Mouse (Mus musculus) intestine, embryonic 14.5 days (tissue): ENCODE results near the gene Nsd1. TPM values are rescaled to one million over a fixed set of nuclear protein-coding genes. Genes with fewer than 3 reads are reported as not detected.

Source experiments
- ATAC-seq: fragments of 200-750 bp; cut with Nextera tagmentation; replicated peaks from 2 replicates; pipeline ENCODE4 v1.8.0; 2017; ENCODE audit warnings: low read depth, moderate number of reproducible peaks, moderate TSS enrichment, moderate library complexity; ENCODE audit not compliant: low FRiP score, low TSS enrichment
- DNase-seq: peaks from one replicate; pipeline ENCODE4 v3.0.0-alpha.2; 2018; ENCODE audit warnings: low spot score
- H3K27ac ChIP-seq: fragments of 300-500 bp; sonication (generic); 2 replicates; pipeline ENCODE4 v1.5.1; 2014; ENCODE audit warnings: low read depth, mild to moderate bottlenecking, control low read depth
- H3K27me3 ChIP-seq: fragments of 300-500 bp; sonication (generic); replicated peaks from 2 replicates; pipeline ENCODE4 v1.6.1; 2014; ENCODE audit warnings: low read length, control low read depth; ENCODE audit not compliant: control insufficient read depth, insufficient read depth
- H3K36me3 ChIP-seq: fragments of 300-500 bp; sonication (generic); 2 replicates; pipeline ENCODE4 v1.6.1; 2014; ENCODE audit warnings: low read length, control low read depth; ENCODE audit not compliant: control insufficient read depth, insufficient read depth
- H3K4me1 ChIP-seq: fragments of 300-500 bp; sonication (generic); replicated peaks from 2 replicates; pipeline ENCODE4 v1.6.1; 2014; ENCODE audit warnings: low read length, control low read depth, mixed read lengths; ENCODE audit not compliant: control insufficient read depth, insufficient read depth
- H3K4me2 ChIP-seq: fragments of 300-500 bp; sonication (generic); 2 replicates; pipeline ENCODE4 v1.6.1; 2014; ENCODE audit warnings: low read length
- H3K4me3 ChIP-seq: fragments of 300-500 bp; sonication (generic); 2 replicates; pipeline ENCODE4 v1.5.1; 2014; ENCODE audit warnings: low read depth, low read length, control low read depth, mixed read lengths
- H3K9ac ChIP-seq: fragments of 300-500 bp; sonication (generic); 2 replicates; pipeline ENCODE4 v1.6.1; 2014; ENCODE audit warnings: mild to moderate bottlenecking, low read length
- H3K9me3 ChIP-seq: fragments of 300-500 bp; sonication (generic); 2 replicates; pipeline ENCODE4 v1.6.1; 2016; ENCODE audit warnings: low read length, control low read depth; ENCODE audit not compliant: control insufficient read depth
- WGBS: fragments of 180-500 bp; shearing (Covaris S2); extraction: QIAGEN DNeasy Blood & Tissue Kit; methylation state at CpG from one replicate; pipeline ENCODE4 v1.1.7; 2014; 5-methylcytosine and 5-hydroxymethylcytosine counted together
- polyA plus RNA-seq: library from polyadenylated mRNA; unstranded; fragments of >200 nt; fragmentation: Nextera tagmentation; extraction: Ambion mirVana; gene quantifications from 2 replicates; pipeline ENCODE4 v1.2.1, GENCODE M21; 2014

Nsd1 gene
- polyA plus RNA-seq, 1 experiment from 2014 or later = 67.5 TPM

- no peaks in the 10 kb centered on the region for H3K9me3 ChIP-seq
- H3K36me3 ChIP-seq = peaks cover 92% of the 10 kb centered on the region
- no peaks in the 10 kb centered on the region for H3K4me1 ChIP-seq
- DNase-seq = no peak
- H3K27ac ChIP-seq = no peak overlapping the region
- H3K9ac ChIP-seq = no peak overlapping the region
- 87% methylated on average over 8 of the region's 8 CpGs for WGBS
- H3K27me3 ChIP-seq = no peaks in the 10 kb centered on the region
- H3K4me3 ChIP-seq = no peak overlapping the region
- H3K4me2 ChIP-seq = no peak overlapping the region
- no peak for ATAC-seq
These were observed 102.5 kb downstream of the Nsd1 start for GRCm38 (mm10) chr13:55312028-55312630.

GRCm38 (mm10) chr13:55313051-55313450, 103.5 kb downstream of the Nsd1 start:
- no peak for ATAC-seq
- DNase-seq = no peak
- H3K27me3 ChIP-seq = no peaks in the 10 kb centered on the region
- 89% methylated on average over 9 of the region's 9 CpGs for WGBS
- peaks cover 92% of the 10 kb centered on the region for H3K36me3 ChIP-seq
- H3K9me3 ChIP-seq = no peaks in the 10 kb centered on the region
- no peak overlapping the region for H3K9ac ChIP-seq
- no peak overlapping the region for H3K4me3 ChIP-seq
- H3K4me2 ChIP-seq = no peak overlapping the region
- H3K4me1 ChIP-seq = no peaks in the 10 kb centered on the region
- no peak overlapping the region for H3K27ac ChIP-seq

- Histone ChIP-seq H3K36me3 (peaks cover 97% of the 10 kb centered on the region), H3K4me2 (no peak overlapping the region), H3K9me3 (no peaks in the 10 kb centered on the region), H3K27ac (no peak overlapping the region), H3K27me3 (no peaks in the 10 kb centered on the region), H3K9ac (no peak overlapping the region), H3K4me3 (no peak overlapping the region), H3K4me1 (no peaks in the 10 kb centered on the region)
- ATAC-seq = no peak
- no peak for DNase-seq
- 90% methylated on average over 2 of the region's 2 CpGs for WGBS
These were observed 105.4 kb downstream of the Nsd1 start for GRCm38 (mm10) chr13:55314891-55315412.

- ATAC-seq (no peak), DNase-seq (no peak)
- Histone ChIP-seq H3K4me2 (no peak overlapping the region), H3K27me3 (no peaks in the 10 kb centered on the region), H3K27ac (no peak overlapping the region), H3K9ac (no peak overlapping the region), H3K4me3 (no peak overlapping the region), H3K36me3 (peaks cover 71% of the 10 kb centered on the region), H3K4me1 (peaks cover 14% of the 10 kb centered on the region), H3K9me3 (no peaks in the 10 kb centered on the region)
- WGBS = 86% methylated on average over 3 of the region's 3 CpGs
These were observed 108.8 kb downstream of the Nsd1 start for GRCm38 (mm10) chr13:55318351-55318750.

- Histone ChIP-seq H3K9ac (peak within 1 kb of the TSS; percentile 92), H3K27ac (no peak within 1 kb of the TSS; the same call in 1 of the 2 replicates), H3K27me3 (no peaks in the 10 kb centered on the region), H3K9me3 (no peaks in the 10 kb centered on the region), H3K4me2 (peak within 1 kb of the TSS; percentile 85), H3K4me1 (peaks cover 20% of the 10 kb centered on the region), H3K36me3 (peaks cover 69% of the 10 kb centered on the region), H3K4me3 (peak within 1 kb of the TSS; percentile 89)
- 78% methylated on average over 4 of the region's 4 CpGs for WGBS
- no peak for DNase-seq
- no peak for ATAC-seq
These were observed 110.5 kb downstream of the Nsd1 start, which contains the start of gene Prelid1 for GRCm38 (mm10) chr13:55319931-55320533. Gene Prelid1 (plus strand): TSS chr13:55320500.

- H3K4me2 ChIP-seq = peak within 1 kb of the TSS; percentile 85
- peak within 1 kb of the TSS; percentile 88 for H3K27ac ChIP-seq
- ATAC-seq (peak; percentile 88), DNase-seq (peak; percentile 91)
- H3K9ac ChIP-seq = peak within 1 kb of the TSS; percentile 92
- H3K27me3 ChIP-seq = no peaks in the 10 kb centered on the region
- peaks cover 69% of the 10 kb centered on the region for H3K36me3 ChIP-seq
- H3K4me3 ChIP-seq = peak within 1 kb of the TSS; percentile 89
- WGBS = under 1% methylated on average over 73 of the region's 73 CpGs
- H3K4me1 ChIP-seq = peaks cover 20% of the 10 kb centered on the region
- no peaks in the 10 kb centered on the region for H3K9me3 ChIP-seq
These were observed 112.0 kb downstream of the Nsd1 start, which contains the start of gene Rab24 for GRCm38 (mm10) chr13:55321434-55322129. Gene Rab24 (minus strand): TSS chr13:55321946.

- Histone ChIP-seq H3K36me3 (peaks cover 62% of the 10 kb centered on the region), H3K4me3 (peak overlapping the region; percentile 89), H3K9me3 (no peaks in the 10 kb centered on the region), H3K9ac (peak overlapping the region; percentile 92), H3K4me1 (peaks cover 22% of the 10 kb centered on the region), H3K4me2 (peak overlapping the region; percentile 85), H3K27ac (peak overlapping the region; percentile 88), H3K27me3 (no peaks in the 10 kb centered on the region)
- peak; percentile 16 for ATAC-seq
- DNase-seq = peak; percentile 72
- WGBS = 1% methylated on average over 31 of the region's 31 CpGs
These were observed 112.7 kb downstream of the Nsd1 start for GRCm38 (mm10) chr13:55322130-55322825.

- peaks cover 32% of the 10 kb centered on the region for H3K36me3 ChIP-seq
- DNase-seq (no peak), ATAC-seq (no peak)
- peaks cover 39% of the 10 kb centered on the region for H3K4me1 ChIP-seq
- no peak overlapping the region for H3K4me3 ChIP-seq
- H3K9me3 ChIP-seq = no peaks in the 10 kb centered on the region
- WGBS = 74% methylated on average over 11 of the region's 11 CpGs
- H3K27ac ChIP-seq = no peak overlapping the region
- no peak overlapping the region for H3K4me2 ChIP-seq
- no peaks in the 10 kb centered on the region for H3K27me3 ChIP-seq
- H3K9ac ChIP-seq = no peak overlapping the region
These were observed 116.0 kb downstream of the Nsd1 start for GRCm38 (mm10) chr13:55325596-55325995.
